Mouse (Mus musculus) T-helper 2 cell (primary cell): ENCODE data around the gene Pspc1.

Source experiments
- in situ Hi-C: fragments of 300-600 bp; cut with MboI, MseI; formaldehyde crosslinking; loops from one replicate; pipeline ENCODE4 v1.15.1; 2025; ENCODE audit warnings: high pct_unique_total_duplicates

The Pspc1 gene

DNA sequence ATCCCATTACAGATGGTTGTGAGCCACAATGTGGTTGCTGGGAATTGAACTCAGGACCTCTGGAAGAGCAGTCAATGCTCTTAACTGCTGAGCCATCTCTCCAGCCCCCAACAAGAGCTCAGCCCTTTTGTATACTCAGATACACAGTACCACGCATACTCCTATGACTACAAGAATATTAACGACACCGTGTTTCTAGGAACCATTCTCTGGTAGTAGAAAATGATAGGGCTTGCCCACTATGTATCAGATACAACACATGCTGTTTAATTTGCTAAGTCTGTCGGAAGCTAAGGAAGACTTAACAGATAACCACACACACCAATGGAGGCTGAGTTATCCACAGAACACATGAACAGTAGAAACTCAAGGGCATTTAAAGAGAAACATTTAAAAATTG is 75.5 kb downstream of the Pspc1 start:
- in situ Hi-C loops: no loop called here

DNA sequence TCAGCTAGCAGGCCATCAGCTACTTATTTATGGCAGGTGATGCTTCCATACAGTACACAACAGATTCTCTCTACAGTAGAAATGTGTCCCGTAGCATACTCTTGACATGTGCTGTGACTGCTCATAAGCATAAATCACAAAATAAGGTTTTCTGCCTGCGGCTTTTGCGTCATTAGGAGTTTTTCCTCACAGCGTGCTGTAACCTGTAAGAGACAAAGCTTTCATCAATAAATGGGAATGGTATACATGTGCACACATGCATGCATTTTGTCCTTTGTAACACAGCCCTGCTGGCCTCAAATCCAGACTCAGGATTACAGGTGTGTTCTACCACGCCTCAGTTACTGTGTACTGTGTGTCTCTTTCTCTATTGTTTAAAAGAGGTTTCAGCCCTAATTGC is 80.3 kb downstream of the Pspc1 start:
- in situ Hi-C loops: no loop called here

DNA sequence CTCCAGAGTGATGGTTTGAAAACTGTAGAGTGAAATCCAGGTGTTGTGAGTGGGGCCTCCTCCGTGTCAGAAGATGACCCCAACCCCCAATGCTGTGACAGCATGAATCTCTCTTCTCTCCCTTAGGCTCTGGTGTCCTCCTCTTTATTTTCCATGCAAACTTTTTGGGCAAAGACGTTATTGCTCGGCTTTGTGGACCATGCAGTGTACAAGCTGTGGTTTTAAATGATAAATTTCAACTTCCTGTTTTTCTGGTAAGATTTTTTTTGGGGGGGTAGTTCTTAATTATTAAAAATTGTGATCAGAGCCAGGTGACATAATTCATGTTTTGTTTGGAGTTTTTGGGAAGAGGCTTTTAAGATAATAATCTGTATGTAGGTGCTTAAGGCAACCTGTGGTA is 82.6 kb downstream of the Pspc1 start:
- in situ Hi-C loops: no loop called here

DNA sequence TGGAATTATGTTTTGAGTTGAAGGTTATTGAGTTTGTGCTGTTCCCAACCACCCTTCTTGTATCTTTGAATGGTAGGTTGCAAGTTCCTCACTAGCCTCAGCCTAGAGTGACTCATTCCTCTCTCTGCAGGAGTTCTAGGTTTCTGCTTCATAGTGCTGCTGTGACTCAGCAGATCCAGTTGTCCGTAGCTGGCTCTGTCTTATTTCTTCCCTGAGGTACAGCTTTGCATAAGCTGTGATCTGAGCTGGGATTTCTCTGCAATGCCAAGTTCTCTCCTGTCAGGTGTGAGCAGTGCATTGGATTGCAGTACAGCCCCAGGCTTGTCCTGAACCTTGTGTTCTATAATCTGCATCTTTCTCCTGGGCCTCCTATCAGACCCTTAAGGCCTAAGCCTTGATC is 88.3 kb downstream of the Pspc1 start:
- in situ Hi-C loops: no loop called here

DNA sequence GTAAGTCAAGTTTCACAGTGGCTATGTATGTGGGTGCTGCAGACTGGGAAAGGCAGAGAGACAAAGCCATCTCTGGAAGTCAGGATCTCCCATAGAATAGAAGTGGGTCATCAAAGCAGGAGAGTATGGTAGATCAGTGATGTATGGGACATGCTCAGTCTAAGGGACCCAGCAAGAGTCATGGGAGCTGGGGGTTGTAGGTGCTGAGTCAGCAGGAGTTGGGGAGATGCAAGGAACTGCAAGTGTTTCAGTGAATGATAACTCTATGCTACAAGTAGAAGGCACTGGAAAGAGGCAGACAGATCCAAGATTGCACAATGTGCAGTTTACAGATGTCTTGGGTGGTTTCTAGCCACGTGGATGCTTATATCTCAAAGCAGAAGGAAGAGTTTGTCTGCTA is 89.0 kb downstream of the Pspc1 start:
- in situ Hi-C loops: no loop called here

DNA sequence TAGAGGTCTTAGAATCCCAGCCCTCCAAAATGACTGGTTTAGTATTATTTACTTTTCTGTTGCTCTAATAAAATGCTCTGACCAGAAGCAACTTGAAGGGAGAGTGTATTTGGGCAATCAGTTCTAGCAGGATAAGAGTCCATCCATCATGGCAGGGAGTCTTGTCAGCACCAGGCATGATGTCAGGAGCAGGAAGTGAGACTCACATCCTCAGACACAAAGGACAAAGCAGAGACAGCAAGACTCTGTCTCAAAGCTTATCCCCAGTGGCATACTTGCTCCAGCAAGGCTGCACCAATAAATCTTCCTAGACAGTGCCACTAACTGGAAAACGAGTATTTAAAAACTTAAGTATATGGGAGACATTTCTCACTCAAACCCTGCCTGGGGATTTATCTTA is 92.7 kb downstream of the Pspc1 start:
- in situ Hi-C loops: no loop called here
